Mouse (Mus musculus) embryonic facial prominence, embryonic 12.5 days (tissue): ENCODE measurements around the gene Rnf24. TPM values are rescaled to one million over a fixed set of nuclear protein-coding genes. Genes with fewer than 3 reads are reported as not detected.
"Not testable (repeated sequence)": the region's sequence is repeated elsewhere in the genome, so short reads cannot be mapped to it uniquely, and the experiment has no call there.

Source experiments
- ATAC-seq: fragments of 200-750 bp; cut with Nextera tagmentation; 2 replicates; pipeline ENCODE4 v1.8.0; 2017; ENCODE audit not compliant: insufficient number of reproducible peaks, insufficient read depth, low FRiP score, low TSS enrichment
- H3K27ac ChIP-seq: fragments of 300-500 bp; sonication (generic); 2 replicates; pipeline ENCODE4 v1.5.1; 2016; ENCODE audit warnings: mild to moderate bottlenecking
- H3K27me3 ChIP-seq: fragments of 300-500 bp; sonication (generic); 2 replicates; pipeline ENCODE4 v1.6.1; 2016; ENCODE audit warnings: mild to moderate bottlenecking, moderate library complexity
- H3K36me3 ChIP-seq: fragments of 300-500 bp; sonication (generic); 2 replicates; pipeline ENCODE4 v1.6.1; 2016; ENCODE audit warnings: mild to moderate bottlenecking
- H3K4me1 ChIP-seq: fragments of 300-500 bp; sonication (generic); 2 replicates; pipeline ENCODE4 v1.6.1; 2016
- H3K4me2 ChIP-seq: fragments of 300-500 bp; sonication (generic); replicated peaks from 2 replicates; pipeline ENCODE4 v1.6.1; 2016; ENCODE audit warnings: mild to moderate bottlenecking, moderate library complexity
- H3K4me3 ChIP-seq: fragments of 300-500 bp; sonication (generic); 2 replicates; pipeline ENCODE4 v1.5.1; 2016; ENCODE audit warnings: mild to moderate bottlenecking
- H3K9ac ChIP-seq: fragments of 300-500 bp; sonication (generic); 2 replicates; pipeline ENCODE4 v1.6.1; 2016; ENCODE audit warnings: mild to moderate bottlenecking, moderate library complexity
- H3K9me3 ChIP-seq: fragments of 300-500 bp; sonication (generic); 2 replicates; pipeline ENCODE4 v1.6.1; 2016; ENCODE audit warnings: mild to moderate bottlenecking, moderate library complexity
- WGBS: fragments of 180-500 bp; shearing (Covaris S2); methylation state at CpG from one replicate; pipeline ENCODE4 v1.1.7; 2016; 5-methylcytosine and 5-hydroxymethylcytosine counted together
- polyA plus RNA-seq: library from polyadenylated mRNA; unstranded; fragments of >200 nt; fragmentation: Nextera tagmentation; extraction: Ambion mirVana; gene quantifications from 2 replicates; pipeline ENCODE4 v1.2.1, GENCODE M21; 2016

Rnf24 gene
- polyA plus RNA-seq, 1 experiment from 2014 or later = 11.3 TPM

DNA sequence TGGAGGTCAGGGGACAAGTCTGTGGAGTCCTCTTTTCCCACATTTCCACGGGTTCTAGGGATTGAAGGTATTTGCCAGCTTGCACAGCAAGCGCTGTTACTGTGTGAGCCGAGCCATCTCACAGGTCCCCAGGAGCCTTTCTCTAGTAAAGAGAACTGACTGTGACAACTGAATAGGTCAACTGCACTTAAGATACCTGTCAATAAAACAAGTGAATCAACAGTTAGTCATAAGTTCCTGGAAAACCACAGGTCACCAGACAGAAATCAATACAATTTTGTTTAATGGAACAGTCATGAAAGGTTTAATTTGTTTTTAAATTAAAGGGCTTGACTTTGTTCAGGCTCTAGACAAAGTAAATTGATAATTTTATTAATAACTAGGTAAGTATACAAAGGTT, 22.1 kb downstream of the Rnf24 start:
- Histone ChIP-seq H3K27me3 (no peaks in the 10 kb centered on the region), H3K27ac (no peak overlapping the region), H3K4me3 (no peak overlapping the region), H3K4me2 (no peak overlapping the region), H3K9me3 (no peaks in the 10 kb centered on the region), H3K4me1 (no peaks in the 10 kb centered on the region), H3K36me3 (no peaks in the 10 kb centered on the region), H3K9ac (no peak overlapping the region)
- no peak for ATAC-seq
- 85% methylated on average over 3 of the region's 3 CpGs for WGBS

DNA sequence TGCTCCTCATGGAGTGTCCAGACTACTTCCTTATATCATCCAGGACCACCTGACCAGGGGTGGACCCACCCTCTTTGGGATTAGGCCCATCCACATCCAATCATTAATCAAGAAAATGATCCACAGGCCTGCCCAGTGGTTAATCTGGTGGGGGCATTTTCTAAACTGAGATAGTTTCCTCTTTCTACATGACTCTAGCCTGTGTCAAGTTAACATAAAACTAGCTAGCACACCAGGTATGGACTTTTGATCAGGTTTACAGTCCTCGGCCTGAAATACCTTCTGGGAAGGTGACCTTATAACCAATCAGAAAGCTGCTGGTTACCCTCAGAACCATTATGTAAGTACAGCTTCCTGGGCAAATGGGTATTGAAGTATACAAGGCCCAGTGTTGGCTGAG, 23.7 kb downstream of the Rnf24 start:
- Histone ChIP-seq H3K36me3 (no peaks in the 10 kb centered on the region), H3K4me3 (no peak overlapping the region), H3K27me3 (no peaks in the 10 kb centered on the region), H3K27ac (no peak overlapping the region), H3K9me3 (no peaks in the 10 kb centered on the region), H3K4me2 (no peak overlapping the region), H3K9ac (no peak overlapping the region), H3K4me1 (no peaks in the 10 kb centered on the region)
- 97% methylated on average over 1 of the region's 1 CpGs for whole genome bisulfite sequencing
- no peak for ATAC-seq

DNA sequence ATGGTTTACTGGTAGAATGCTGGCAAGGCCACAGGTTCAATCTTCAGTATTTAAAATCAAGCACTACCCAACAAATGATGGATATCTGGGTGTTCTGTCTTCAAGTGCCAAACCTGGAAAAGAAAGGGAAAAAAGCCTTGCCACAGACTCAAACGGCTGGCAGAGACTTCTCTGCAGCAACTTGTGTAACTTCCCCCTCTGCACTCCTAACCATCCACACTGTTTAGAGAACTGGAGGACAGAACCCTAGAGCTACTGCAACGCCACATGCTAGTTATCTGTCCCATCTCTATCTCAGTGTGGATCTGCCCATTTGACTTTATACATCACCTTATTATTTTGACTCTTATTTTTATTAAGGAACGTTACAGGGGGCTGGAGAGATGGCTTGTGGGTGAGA, 26.6 kb downstream of the Rnf24 start:
- H3K9ac ChIP-seq = no peak overlapping the region
- H3K9me3 ChIP-seq = no peaks in the 10 kb centered on the region
- ATAC-seq = no peak
- 67% methylated on average over 3 of the region's 3 CpGs for WGBS
- no peak overlapping the region for H3K4me2 ChIP-seq
- no peaks in the 10 kb centered on the region for H3K4me1 ChIP-seq
- H3K4me3 ChIP-seq = no peak overlapping the region
- H3K27me3 ChIP-seq = no peaks in the 10 kb centered on the region
- no peak overlapping the region for H3K27ac ChIP-seq
- H3K36me3 ChIP-seq = no peaks in the 10 kb centered on the region

DNA sequence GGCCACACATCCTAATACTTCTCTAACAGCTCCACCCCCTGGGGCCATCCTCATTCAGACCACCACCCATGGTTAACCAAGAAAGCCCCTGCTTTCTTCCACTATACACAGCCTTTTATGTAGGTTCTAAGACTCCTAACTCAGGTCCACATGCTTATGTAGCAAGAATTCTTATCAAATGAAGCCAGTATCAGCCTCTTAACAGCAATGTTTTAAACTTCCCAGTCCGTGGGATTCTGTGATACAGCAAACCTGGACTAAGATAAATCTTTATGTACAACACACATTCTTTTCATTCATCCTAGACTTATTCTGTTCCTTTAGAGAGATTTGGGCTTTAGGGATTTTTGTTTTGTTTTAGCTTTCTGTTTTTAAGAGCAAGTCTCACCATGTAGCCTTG, 29.0 kb downstream of the Rnf24 start:
- 76% methylated on average over 1 of the region's 1 CpGs for WGBS
- Histone ChIP-seq H3K36me3 (no peaks in the 10 kb centered on the region), H3K4me1 (no peaks in the 10 kb centered on the region), H3K9me3 (no peaks in the 10 kb centered on the region), H3K9ac (no peak overlapping the region), H3K27me3 (no peaks in the 10 kb centered on the region), H3K4me2 (no peak overlapping the region), H3K27ac (no peak overlapping the region), H3K4me3 (no peak overlapping the region)
- no peak for ATAC-seq

DNA sequence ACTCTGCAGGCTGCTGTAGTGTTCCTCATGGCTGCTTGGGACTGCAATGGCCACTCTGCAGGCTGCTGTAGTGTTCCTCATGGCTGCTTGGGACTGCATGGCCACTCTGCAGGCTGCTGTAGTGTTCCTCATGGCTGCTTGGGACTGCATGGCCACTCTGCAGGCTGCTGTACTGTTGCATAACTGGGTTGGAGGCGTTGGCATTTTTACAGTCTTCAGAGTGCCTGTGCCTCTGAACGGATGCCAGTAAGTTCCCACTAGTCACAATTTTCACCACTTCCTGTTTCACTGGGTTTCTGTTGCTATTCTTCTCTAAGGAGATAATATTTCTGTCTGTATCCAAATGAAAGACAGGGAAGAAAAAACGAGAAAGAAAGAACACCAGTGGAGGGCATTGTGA, 31.5 kb downstream of the Rnf24 start:
- not testable (repeated sequence) for H3K27me3 ChIP-seq, H3K9me3 ChIP-seq, H3K9ac ChIP-seq, H3K4me2 ChIP-seq, ATAC-seq, H3K4me1 ChIP-seq, H3K36me3 ChIP-seq, H3K27ac ChIP-seq, H3K4me3 ChIP-seq
- 73% methylated on average over 3 of the region's 3 CpGs for WGBS

DNA sequence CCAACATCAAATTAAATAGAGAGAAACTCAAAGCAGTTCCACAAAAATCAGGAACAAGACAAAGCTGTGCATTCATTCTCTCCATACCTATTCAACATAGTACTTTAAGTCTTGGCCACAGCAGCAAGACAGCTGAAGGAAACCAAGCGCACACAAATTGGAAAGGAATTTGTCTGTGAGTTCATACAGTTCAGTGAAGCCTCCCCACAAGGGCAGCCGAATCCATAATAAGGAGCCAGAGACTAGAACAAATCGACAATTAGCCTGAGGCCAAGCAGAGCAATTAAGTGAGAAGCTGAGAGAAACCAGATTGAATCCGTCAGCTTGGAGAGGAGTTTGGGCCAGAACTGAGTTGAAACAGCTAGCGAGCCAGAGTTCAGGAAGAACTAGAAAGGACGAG, 33.3 kb downstream of the Rnf24 start:
- H3K4me2 ChIP-seq = no peak overlapping the region
- H3K27me3 ChIP-seq = no peaks in the 10 kb centered on the region
- no peak overlapping the region for H3K9ac ChIP-seq
- 73% methylated on average over 6 of the region's 6 CpGs for WGBS
- H3K36me3 ChIP-seq = no peaks in the 10 kb centered on the region
- no peak overlapping the region for H3K27ac ChIP-seq
- no peaks in the 10 kb centered on the region for H3K4me1 ChIP-seq
- no peak overlapping the region for H3K4me3 ChIP-seq
- peaks cover 6% of the 10 kb centered on the region for H3K9me3 ChIP-seq
- ATAC-seq = no peak

DNA sequence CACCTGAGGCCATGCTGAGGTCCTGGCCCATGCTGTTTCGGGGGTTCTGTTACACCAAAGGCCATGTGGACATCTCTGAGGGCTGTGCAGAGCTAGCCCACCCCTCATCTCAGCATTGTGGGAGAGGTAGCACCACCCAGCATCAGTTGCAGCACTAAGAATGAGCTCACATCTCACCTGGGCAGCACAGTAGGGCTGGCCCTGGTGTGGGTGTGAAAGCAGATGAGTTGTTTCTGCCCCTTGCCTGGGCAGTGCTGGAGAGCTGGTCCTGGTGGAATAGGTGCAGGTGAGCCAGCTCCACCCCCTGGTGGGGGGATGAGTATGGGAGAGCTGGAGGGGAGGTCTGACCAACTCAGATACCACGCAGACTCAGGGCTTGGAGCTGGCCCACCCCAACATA, 36.5 kb downstream of the Rnf24 start:
- no peaks in the 10 kb centered on the region for H3K27me3 ChIP-seq
- ATAC-seq = no peak
- no peak overlapping the region for H3K9ac ChIP-seq
- no peak overlapping the region for H3K27ac ChIP-seq
- no peaks in the 10 kb centered on the region for H3K36me3 ChIP-seq
- H3K4me1 ChIP-seq = no peaks in the 10 kb centered on the region
- H3K9me3 ChIP-seq = peaks cover 6% of the 10 kb centered on the region
- H3K4me2 ChIP-seq = no peak overlapping the region
- no peak overlapping the region for H3K4me3 ChIP-seq
- WGBS = 86% methylated on average over 2 of the region's 2 CpGs

DNA sequence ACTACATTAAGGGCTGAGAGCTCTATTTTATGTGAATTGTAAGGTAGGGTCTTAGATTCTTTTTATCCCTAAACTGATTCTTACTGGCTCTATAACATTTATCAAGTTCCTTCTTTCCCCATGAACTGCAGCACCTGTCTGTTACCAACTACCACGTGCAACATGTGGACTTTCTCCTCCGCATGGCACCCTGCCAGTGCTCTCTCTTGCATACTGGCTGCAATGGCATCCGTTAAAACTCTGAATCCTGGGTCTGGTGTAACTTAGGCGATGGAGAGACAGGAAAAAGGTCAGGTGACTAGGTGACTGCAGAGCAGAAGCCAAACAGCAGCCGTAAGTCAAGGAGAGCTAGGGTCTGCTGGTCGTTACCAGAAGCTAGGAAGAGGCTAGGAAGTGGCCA, 43.4 kb downstream of the Rnf24 start:
- 57% methylated on average over 6 of the region's 6 CpGs for WGBS
- ATAC-seq = no peak
- no peak overlapping the region for H3K27ac ChIP-seq

DNA sequence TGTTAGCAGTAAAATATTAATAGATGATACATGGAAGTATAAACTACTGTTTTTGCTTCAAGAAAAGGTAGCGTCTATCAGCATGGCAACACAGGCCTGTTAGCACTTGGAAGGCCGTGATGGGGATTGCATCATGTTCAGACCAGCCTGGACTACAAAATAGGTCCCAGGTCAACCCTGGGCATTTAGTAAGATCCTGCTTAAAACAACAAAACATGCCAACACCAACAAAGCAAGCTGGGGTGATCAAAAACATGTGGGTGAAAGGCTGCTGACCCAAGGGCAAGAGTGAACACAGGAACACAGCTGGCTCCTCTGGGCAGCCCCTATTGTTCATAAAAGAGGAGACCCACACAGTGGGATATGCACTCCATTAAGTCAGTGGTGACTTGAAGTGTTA, 44.9 kb downstream of the Rnf24 start:
- Histone ChIP-seq H3K36me3 (peaks cover 16% of the 10 kb centered on the region), H3K9me3 (no peaks in the 10 kb centered on the region), H3K4me2 (no peak overlapping the region), H3K4me3 (no peak overlapping the region), H3K27ac (no peak overlapping the region), H3K9ac (no peak overlapping the region), H3K27me3 (no peaks in the 10 kb centered on the region), H3K4me1 (no peaks in the 10 kb centered on the region)
- no peak for ATAC-seq
- WGBS = 58% methylated on average over 2 of the region's 2 CpGs

More for the DNA sequence above, 43.4 kb downstream of the Rnf24 start:
- Histone ChIP-seq H3K4me1 (no peaks in the 10 kb centered on the region), H3K4me3 (no peak overlapping the region), H3K9ac (no peak overlapping the region), H3K4me2 (no peak overlapping the region), H3K36me3 (peaks cover 3% of the 10 kb centered on the region), H3K9me3 (no peaks in the 10 kb centered on the region), H3K27me3 (no peaks in the 10 kb centered on the region)

DNA sequence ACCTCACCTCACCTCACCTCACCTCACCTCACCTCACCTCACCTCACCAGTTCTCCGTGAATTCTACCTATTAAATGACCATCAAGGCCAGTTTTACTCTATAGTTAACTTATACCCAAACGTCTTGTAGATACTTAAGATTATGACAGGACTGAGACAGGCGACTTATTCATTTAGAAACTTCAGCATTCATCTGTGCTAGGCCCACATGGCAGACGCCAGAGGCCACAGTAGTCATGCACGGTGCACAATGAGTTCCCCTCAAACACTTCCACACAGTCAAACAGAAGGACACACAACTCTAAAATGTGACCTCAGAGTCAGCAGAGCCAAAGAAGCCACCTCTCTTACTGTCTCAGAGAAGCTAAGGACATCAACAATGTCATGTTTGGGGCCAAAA, 45.3 kb downstream of the Rnf24 start:
- Histone ChIP-seq H3K9me3 (no peaks in the 10 kb centered on the region), H3K36me3 (peaks cover 20% of the 10 kb centered on the region), H3K4me2 (no peak overlapping the region), H3K4me3 (no peak overlapping the region), H3K27me3 (no peaks in the 10 kb centered on the region), H3K9ac (no peak overlapping the region), H3K27ac (no peak overlapping the region), H3K4me1 (no peaks in the 10 kb centered on the region)
- WGBS = 87% methylated on average over 5 of the region's 5 CpGs
- no peak for ATAC-seq

DNA sequence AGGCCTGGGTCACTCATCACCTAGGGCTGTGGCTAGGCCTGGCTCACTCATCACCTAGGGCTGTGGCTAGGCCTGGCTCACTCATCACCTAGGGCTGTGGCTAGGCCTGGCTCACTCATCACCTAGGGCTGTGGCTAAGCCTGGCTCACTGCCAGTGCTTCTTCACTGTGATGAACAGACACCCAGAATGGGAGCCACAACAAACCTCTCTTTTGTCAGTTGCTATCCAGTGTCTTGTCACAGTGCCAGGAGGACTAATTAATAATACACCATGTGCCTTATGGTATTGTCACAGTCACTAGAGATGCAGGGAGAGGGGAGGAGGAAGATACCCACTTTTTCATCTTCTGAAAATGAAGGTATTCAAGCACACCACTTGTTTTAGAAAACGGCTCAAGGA, 47.5 kb downstream of the Rnf24 start:
- not testable (repeated sequence) for H3K9me3 ChIP-seq, ATAC-seq, H3K4me2 ChIP-seq, H3K4me3 ChIP-seq, H3K4me1 ChIP-seq, H3K9ac ChIP-seq, H3K27ac ChIP-seq, H3K27me3 ChIP-seq
- 82% methylated on average over 1 of the region's 1 CpGs for WGBS
- H3K36me3 ChIP-seq = peaks cover 32% of the 10 kb centered on the region

DNA sequence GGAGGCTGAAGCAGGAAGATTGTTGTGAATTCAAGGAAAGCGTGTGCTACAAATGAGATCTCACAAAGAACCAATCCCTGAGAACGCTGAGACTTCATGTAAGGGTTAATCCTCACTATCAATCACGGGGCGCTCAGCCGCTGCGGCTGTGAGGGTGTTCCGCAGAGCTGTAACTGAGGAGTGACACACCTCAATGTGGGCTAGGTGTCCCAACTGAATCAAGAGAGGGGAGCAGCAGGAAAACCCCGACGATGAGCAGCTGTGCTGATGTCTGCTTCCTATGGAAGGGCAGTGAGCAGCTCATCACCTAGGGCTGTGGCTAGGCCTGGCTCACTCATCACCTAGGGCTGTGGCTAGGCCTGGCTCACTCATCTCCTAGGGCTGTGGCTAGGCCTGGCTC, 48.2 kb downstream of the Rnf24 start:
- Histone ChIP-seq H3K4me2 (no peak overlapping the region), H3K27me3 (no peaks in the 10 kb centered on the region), H3K36me3 (peaks cover 32% of the 10 kb centered on the region), H3K9ac (no peak overlapping the region), H3K27ac (no peak overlapping the region), H3K4me3 (no peak overlapping the region), H3K4me1 (no peaks in the 10 kb centered on the region), H3K9me3 (no peaks in the 10 kb centered on the region)
- WGBS = 88% methylated on average over 9 of the region's 9 CpGs
- no peak for ATAC-seq

DNA sequence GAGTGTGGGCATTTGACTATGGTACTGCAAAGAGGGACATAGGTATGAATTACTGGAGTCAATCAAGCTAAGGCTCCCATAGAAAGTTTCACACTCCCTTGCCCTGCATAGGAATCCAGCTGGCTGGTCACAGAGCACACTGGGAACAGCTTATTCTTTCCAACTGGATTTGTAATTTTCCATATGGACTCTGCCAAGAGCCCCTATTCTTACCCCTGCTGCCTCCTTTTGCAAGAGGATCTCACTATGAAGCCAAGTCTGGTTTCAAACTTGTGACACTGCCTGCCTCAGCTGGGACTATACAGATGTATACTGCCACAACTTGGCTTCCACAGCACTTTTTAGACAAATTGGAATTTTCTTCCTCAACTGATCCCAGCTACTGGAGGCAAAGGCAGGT, 51.1 kb downstream of the Rnf24 start:
- no peak overlapping the region for H3K4me2 ChIP-seq
- H3K27me3 ChIP-seq = no peaks in the 10 kb centered on the region
- H3K36me3 ChIP-seq = peaks cover 49% of the 10 kb centered on the region
- H3K9ac ChIP-seq = no peak overlapping the region
- no peak for ATAC-seq
- no peak overlapping the region for H3K4me3 ChIP-seq
- no peaks in the 10 kb centered on the region for H3K9me3 ChIP-seq
- H3K27ac ChIP-seq = no peak overlapping the region
- no peaks in the 10 kb centered on the region for H3K4me1 ChIP-seq
